In the genomic region with DNA sequence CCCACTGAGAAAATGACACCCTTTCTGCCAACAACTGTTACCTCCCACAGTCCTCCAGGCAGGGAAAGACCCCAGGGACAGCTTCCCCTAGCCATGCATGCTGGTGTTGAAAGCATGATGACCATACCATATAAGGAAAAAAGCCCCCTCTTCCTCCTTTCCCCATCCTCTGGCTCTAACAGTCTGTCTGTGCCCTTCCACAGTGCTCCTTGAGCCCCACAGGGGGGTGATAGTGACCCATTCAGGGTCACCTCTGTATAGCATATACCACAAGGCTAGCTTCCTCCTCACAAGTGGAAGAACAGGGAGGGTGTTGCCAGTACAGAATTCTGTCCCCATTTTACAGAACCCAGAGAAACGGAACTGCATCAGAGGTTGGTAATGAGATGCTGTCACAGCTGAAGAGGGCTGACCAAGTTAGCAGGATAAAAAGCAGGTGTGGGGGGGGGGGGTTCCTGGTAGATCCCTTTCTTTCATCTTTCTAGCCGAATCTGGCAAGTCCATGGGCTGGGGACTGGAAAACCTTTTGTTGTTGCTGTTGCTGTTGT, we compare ENCODE assay signal across 12 mouse cellular contexts.
"Had no signal": no experiment of that assay in that cellular context is flagged by ENCODE, and none has a peak within 500 bp of the region (broad histone marks: within the 10 kb centered on the region; RNA-seq: fewer than 3 reads in every experiment).

No protein-coding gene starts in this region.

- ATAC-seq: lung, postnatal 0 days had no signal

- H3K36me3 ChIP-seq: limb, embryonic 10.5 days; liver, embryonic 15.5 days; neural tube, embryonic 12.5 days had no signal

- H3K27me3 ChIP-seq: liver, embryonic 15.5 days; neural tube, embryonic 12.5 days had no signal

- H3K4me2 ChIP-seq: liver, embryonic 11.5 days; liver, embryonic 15.5 days; neural tube, embryonic 12.5 days had no signal

- H3K9ac ChIP-seq: liver, embryonic 15.5 days; neural tube, embryonic 12.5 days had no signal

- H3K9me3 ChIP-seq: limb, embryonic 10.5 days; liver, embryonic 15.5 days; neural tube, embryonic 12.5 days had no signal

- H3K27ac ChIP-seq: left cerebral cortex, adult 2 months; limb, embryonic 10.5 days; liver, embryonic 15.5 days; neural tube, embryonic 12.5 days had no signal

- H3K4me1 ChIP-seq: liver, embryonic 15.5 days; neural tube, embryonic 12.5 days had no signal

- DNase-seq: kidney, adult 18-20 months; kidney, postnatal 25 days; lung, adult 2 months; lung, postnatal 36 days; right cerebral cortex, postnatal 14 days; thymus, postnatal 14 days had no signal

- H3K4me3 ChIP-seq: left cerebral cortex, adult 2 months; limb, embryonic 10.5 days; liver, embryonic 15.5 days; neural tube, embryonic 12.5 days had no signal
